Comparison of ENCODE assay signal across 12 mouse cellular contexts in genomic region chr12:83109891-83110630, GRCm38 (mm10).
A peak's percentile ranks its signal among the peaks of the same experiment; 100 is the strongest.
DNase-seq lines count a peak whose midpoint lies in the region; ATAC-seq and TF ChIP-seq lines count a peak whose summit lies in the region.
"Had no signal": no experiment of that assay in that cellular context is flagged by ENCODE, and none has a peak within 500 bp of the region (broad histone marks: within the 10 kb centered on the region; RNA-seq: fewer than 3 reads in every experiment).

No protein-coding gene starts in this region.

- 0 out of 2 replicates have a peak, but pooled peaks have one; percentile 25 for ATAC-seq in forebrain, postnatal 0 days

- no peak overlapping the region for H3K4me2 ChIP-seq in forebrain, postnatal 0 days (ENCODE audit: low read depth)
- H3K4me2 ChIP-seq: hindbrain, embryonic 15.5 days; neural tube, embryonic 12.5 days had no signal

- no peak overlapping the region for H3K4me3 ChIP-seq in heart, adult 2 months
- H3K4me3 ChIP-seq in forebrain, postnatal 0 days (ENCODE audit: low read depth, low read length) = no peak overlapping the region
- H3K4me3 ChIP-seq: hindbrain, embryonic 15.5 days; neural tube, embryonic 12.5 days had no signal

- H3K4me1 ChIP-seq in heart, adult 2 months (ENCODE audit: control insufficient read depth, insufficient read depth, low read length) = 0 out of 2 replicates have a peak, but pooled peaks cover 1% of the 10 kb centered on the region
- no peaks in the 10 kb centered on the region for H3K4me1 ChIP-seq in forebrain, postnatal 0 days (ENCODE audit: insufficient read depth)
- H3K4me1 ChIP-seq: neural tube, embryonic 12.5 days had no signal

- no peak overlapping the region; the same call in 1 of the 2 replicates for H3K27ac ChIP-seq in heart, adult 2 months
- H3K27ac ChIP-seq in forebrain, postnatal 0 days (ENCODE audit: low read depth, low read length) = no peak overlapping the region
- H3K27ac ChIP-seq: macrophage; neural tube, embryonic 12.5 days had no signal

- intact Hi-C loops in heart, adult 2 months (cut with DNase I) = loop anchor here (2.0 to 5.0 kb wide), 2 partner anchors 37 to 257 kb away; no protein-coding TSS in a partner anchor

- 0 out of 2 replicates have a peak, but pooled peaks have one; percentile 37 for TF ChIP-seq EP300 in heart, adult 2 months (IDR thresholded peaks at IDR 0.05; ENCODE audit: insufficient read depth, low read depth, low read length)

- 50% methylated on average over 11 of the region's 11 CpGs for WGBS in heart, adult 2 months
- 45% methylated on average over 11 of the region's 11 CpGs for WGBS in forebrain, postnatal 0 days

- no peaks in the 10 kb centered on the region for H3K27me3 ChIP-seq in heart, adult 2 months (ENCODE audit: control insufficient read depth, insufficient read depth, low read length)
- no peaks in the 10 kb centered on the region for H3K27me3 ChIP-seq in forebrain, postnatal 0 days (ENCODE audit: insufficient read depth, low read length)
- H3K27me3 ChIP-seq: hindbrain, embryonic 15.5 days; neural tube, embryonic 12.5 days had no signal

- H3K79me2 ChIP-seq in heart, adult 2 months (replicated peaks; ENCODE audit: control insufficient read depth, insufficient read depth, low read length) = no peaks in the 10 kb centered on the region

- H3K36me3 ChIP-seq in heart, adult 2 months (ENCODE audit: control insufficient read depth, insufficient read depth, low read length) = no peaks in the 10 kb centered on the region
- H3K36me3 ChIP-seq in forebrain, postnatal 0 days (ENCODE audit: insufficient read depth) = no peaks in the 10 kb centered on the region
- H3K36me3 ChIP-seq: hindbrain, embryonic 15.5 days; neural tube, embryonic 12.5 days had no signal

- DNase-seq in heart, adult 2 months = peak in 1 of 2 experiments; percentile 41
- DNase-seq in heart, adult 8-10 months (ENCODE audit: low spot score) = no peak
- peak; percentile 58 to 63 for DNase-seq in right cerebral cortex, postnatal 10 days (ENCODE audit: low spot score in 2 of 2)
- no peak for DNase-seq in right cerebral cortex, adult 2 months (ENCODE audit: low spot score in 2 of 2)
- DNase-seq in forebrain, postnatal 0 days = peak; percentile 50
- no peak for DNase-seq in thymus, postnatal 10 days (ENCODE audit: low spot score in 2 of 2)
- DNase-seq in B cell, adult 2 months = no peak
- DNase-seq: liver; thymus, postnatal 14 days had no signal

- H3K9ac ChIP-seq in heart, adult 2 months (ENCODE audit: low read depth, low read length) = no peak overlapping the region
- H3K9ac ChIP-seq in forebrain, postnatal 0 days = no peak overlapping the region
- H3K9ac ChIP-seq: hindbrain, embryonic 15.5 days; neural tube, embryonic 12.5 days had no signal

- TF ChIP-seq CTCF in heart, adult 2 months (IDR thresholded peaks at IDR 0.05) = no peak
- TF ChIP-seq CTCF in forebrain, postnatal 0 days (IDR thresholded peaks at IDR 0.05; ENCODE audit: low read depth) = no peak

- TF ChIP-seq POLR2A in heart, adult 2 months (IDR thresholded peaks at IDR 0.05; ENCODE audit: insufficient read depth, low read depth, low read length) = no peak

- no peaks in the 10 kb centered on the region for H3K9me3 ChIP-seq in forebrain, postnatal 0 days (ENCODE audit: low read length)
- H3K9me3 ChIP-seq: hindbrain, embryonic 15.5 days; neural tube, embryonic 12.5 days had no signal

Comparison
In these comparisons a context has a peak if more than half of its experiments do, and no peak if none do; other contexts are left out.
1. DNase-seq: peak in right cerebral cortex, postnatal 10 days (2 of 2) and forebrain, postnatal 0 days (single experiment); none in heart, adult 8-10 months (single experiment), right cerebral cortex, adult 2 months (0 of 2), thymus, postnatal 10 days (0 of 2) and B cell, adult 2 months (0 of 2).